Mouse (Mus musculus) adrenal gland, postnatal 0 days (tissue): Measurements from ENCODE around the gene Olfr90. TPM values are rescaled to one million over a fixed set of nuclear protein-coding genes. Genes with fewer than 3 reads are reported as not detected.

ENCODE experiments used
- polyA plus RNA-seq: library from polyadenylated mRNA; unstranded; fragments of >200 nt; fragmentation: Nextera tagmentation; extraction: Ambion mirVana; gene quantifications from 2 replicates; pipeline ENCODE4 v1.2.1, GENCODE M21; 2015

The Olfr90 gene
- not detected in 2 replicates for polyA plus RNA-seq

DNA sequence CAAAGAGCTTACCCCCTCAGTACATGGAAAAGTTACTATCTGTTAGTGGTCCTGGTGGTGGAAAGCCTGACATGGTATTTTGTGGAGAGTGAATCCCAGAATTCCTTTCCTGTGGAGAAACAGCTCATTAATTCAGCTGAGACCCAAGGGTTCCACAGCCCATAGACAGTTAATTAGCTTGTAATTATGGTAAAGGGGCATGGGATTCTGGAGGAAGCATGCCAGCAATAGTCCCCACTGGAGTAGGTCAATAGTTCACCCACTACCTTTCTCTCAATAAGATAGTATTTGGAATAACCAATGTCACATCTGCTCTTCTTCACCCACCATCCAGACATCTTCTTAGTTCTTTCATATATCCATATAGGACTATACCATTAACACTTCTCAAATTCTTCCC lies at the start of gene Olfr90:
Gene Olfr90, minus strand, starts transcription at position 101 of the 400 bp plus-strand sequence.

DNA sequence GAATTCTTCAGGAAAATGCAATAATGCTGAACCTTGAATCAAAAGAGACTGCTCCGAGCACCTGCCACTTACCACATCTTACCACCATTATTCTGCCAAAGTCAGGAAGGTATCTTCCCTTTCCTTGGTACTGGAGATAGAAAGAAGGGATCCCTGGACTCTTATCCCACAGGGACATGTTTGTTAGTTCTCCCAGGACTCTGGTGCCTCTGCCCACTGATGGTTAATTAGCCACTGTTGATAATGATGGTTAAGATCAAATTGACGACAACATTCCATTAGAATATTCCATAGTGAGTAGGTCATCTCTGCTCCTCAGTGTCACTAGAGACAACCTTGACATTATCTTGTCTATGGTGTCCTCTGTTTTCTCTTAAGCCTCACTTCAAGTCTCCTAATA lies 31.7 kb upstream of the Olfr90 start, which contains the start of gene Olfr92:
Gene Olfr92, minus strand, starts transcription at position 101 of the 400 bp plus-strand sequence.

DNA sequence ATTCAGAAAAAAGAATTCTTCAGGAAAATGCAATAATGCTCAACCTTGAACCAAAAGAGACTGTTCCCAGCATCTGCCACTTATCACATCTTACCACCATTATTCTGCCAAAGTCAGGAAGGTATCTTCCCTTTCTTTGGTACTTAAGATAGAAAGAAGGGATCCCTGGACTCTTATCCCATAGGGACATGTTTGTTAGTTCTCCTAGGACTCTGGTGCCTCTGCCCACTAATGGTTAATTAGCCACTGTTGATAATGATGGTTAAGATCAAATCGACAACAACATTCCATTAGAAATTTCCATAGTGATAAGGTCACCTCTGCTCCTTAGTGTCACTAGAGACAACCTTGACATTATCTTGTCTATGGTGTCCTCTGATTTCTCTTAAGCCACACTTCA lies 9.9 kb upstream of the Olfr90 start, which contains the start of gene Olfr91:
Gene Olfr91, minus strand, starts transcription at position 101 of the 400 bp plus-strand sequence.

DNA sequence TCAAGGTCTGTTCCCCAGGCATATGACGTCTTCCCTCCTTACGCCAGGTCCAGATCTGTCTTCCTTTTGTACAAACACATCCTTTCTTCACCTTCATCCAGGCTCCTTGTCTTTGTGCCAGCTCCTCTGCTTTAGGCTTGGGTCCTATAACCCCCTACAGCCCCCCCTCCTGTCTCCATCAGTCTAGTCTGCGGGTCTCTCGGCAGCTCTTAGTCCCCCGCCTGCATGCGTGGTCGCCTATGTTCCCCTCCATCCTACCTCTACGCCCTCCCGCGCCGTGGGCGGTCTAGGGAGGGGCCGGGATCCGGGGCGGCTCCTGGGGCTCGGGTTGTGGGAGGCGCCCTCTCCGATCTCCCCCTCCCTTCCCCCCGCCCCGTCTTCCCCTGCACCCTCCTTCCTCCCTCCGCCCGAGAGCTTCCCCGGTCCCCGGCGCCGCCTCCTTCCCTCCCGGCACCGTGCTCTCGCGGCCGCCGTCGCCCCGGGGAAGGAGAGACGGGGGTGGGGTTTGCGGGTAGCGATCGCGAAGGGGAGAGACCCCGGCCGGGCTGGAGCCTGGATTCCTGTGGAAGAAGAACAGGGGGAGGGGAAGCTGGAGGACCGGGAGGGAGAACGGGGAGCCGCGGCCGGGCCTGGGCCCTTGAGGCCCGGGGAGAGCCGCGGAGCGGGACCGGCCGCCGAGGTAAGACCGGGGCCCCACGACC lies 42.5 kb downstream of the Olfr90 start, which contains the start of gene Gabbr1:
Gene Gabbr1, plus strand, starts transcription at position 356 of the 701 bp plus-strand sequence.

Other genes starting within 250 kb of the Olfr90 start
- 0.09 TPM in 1 of 2 replicates, not detected in the other for gene Trim15, start 221.3 kb downstream of the Olfr90 start, polyA plus RNA-seq
- gene Trim10, start 218.9 kb downstream of the Olfr90 start, polyA plus RNA-seq = 5.5 and 5.9 TPM in 2 replicates
- not detected in 2 replicates for gene Trim40, start 198.4 kb downstream of the Olfr90 start, polyA plus RNA-seq
- gene Trim31, start 190.4 kb downstream of the Olfr90 start, polyA plus RNA-seq = not detected in 2 replicates
- gene Rnf39, start 145.6 kb downstream of the Olfr90 start, polyA plus RNA-seq = 0.44 and 0.91 TPM in 2 replicates
- gene Ppp1r11, start 136.8 kb downstream of the Olfr90 start, polyA plus RNA-seq = 115 and 189 TPM in 2 replicates
- gene Znrd1, start 129.9 kb downstream of the Olfr90 start, polyA plus RNA-seq = 64.6 and 73.7 TPM in 2 replicates
- gene Znrd1as, start 129.9 kb downstream of the Olfr90 start, polyA plus RNA-seq = 6.8 and 8.3 TPM in 2 replicates
- not detected in 2 replicates for gene 2410137M14Rik, start 107.3 kb downstream of the Olfr90 start, polyA plus RNA-seq
- gene H2-M5, start 99.0 kb downstream of the Olfr90 start, polyA plus RNA-seq = 0.12 TPM in 1 of 2 replicates, not detected in the other
- gene Zfp57, start 87.3 kb downstream of the Olfr90 start, polyA plus RNA-seq = 14.6 and 21.4 TPM in 2 replicates
- 0.06 TPM in 1 of 2 replicates, not detected in the other for gene Mog, start 65.1 kb downstream of the Olfr90 start, polyA plus RNA-seq
- 10.0 and 17.7 TPM in 2 replicates for gene Gabbr1, start 42.5 kb downstream of the Olfr90 start, polyA plus RNA-seq
- 0.09 TPM in 1 of 2 replicates, not detected in the other for gene Olfr91, start 9.8 kb upstream of the Olfr90 start, polyA plus RNA-seq
- gene Olfr92, start 31.6 kb upstream of the Olfr90 start, polyA plus RNA-seq = not detected in 2 replicates
- gene Olfr93, start 73.0 kb upstream of the Olfr90 start, polyA plus RNA-seq = not detected in 2 replicates
- gene Ubd, start 105.4 kb upstream of the Olfr90 start, polyA plus RNA-seq = 0.25 TPM in 1 of 2 replicates, not detected in the other
- not detected in 2 replicates for gene Olfr94, start 112.5 kb upstream of the Olfr90 start, polyA plus RNA-seq
- not detected in 2 replicates for gene Olfr95, start 124.6 kb upstream of the Olfr90 start, polyA plus RNA-seq
- not detected in 2 replicates for gene Olfr96, start 131.6 kb upstream of the Olfr90 start, polyA plus RNA-seq
- not detected in 2 replicates for gene Olfr97, start 148.8 kb upstream of the Olfr90 start, polyA plus RNA-seq
- gene Olfr98, start 175.2 kb upstream of the Olfr90 start, polyA plus RNA-seq = not detected in 2 replicates
- gene H2-M3, start 181.7 kb upstream of the Olfr90 start, polyA plus RNA-seq = 9.3 and 9.7 TPM in 2 replicates
- gene Olfr99, start 195.0 kb upstream of the Olfr90 start, polyA plus RNA-seq = not detected in 2 replicates
- not detected in 2 replicates for gene Olfr101, start 215.8 kb upstream of the Olfr90 start, polyA plus RNA-seq
- gene Olfr102, start 228.6 kb upstream of the Olfr90 start, polyA plus RNA-seq = not detected in 2 replicates